Mouse (Mus musculus): ENCODE data around the gene Dbnl. TPM values are rescaled to one million over a fixed set of nuclear protein-coding genes. Genes with fewer than 3 reads are reported as not detected.

Gene Dbnl
- polyA plus RNA-seq, 1 experiment from 2014 or later, result 44.5 TPM

- Histone ChIP-seq H3K36me3 (replicated peaks) (no peaks in the 10 kb centered on the region), H3K27ac (replicated peaks) (no peak overlapping the region), H3K4me3 (replicated peaks) (no peak overlapping the region), H3K9me3 (replicated peaks) (no peaks in the 10 kb centered on the region), H3K27me3 (no peaks in the 10 kb centered on the region), H3K9ac (no peak overlapping the region), H3K4me1 (replicated peaks) (peaks cover 22% of the 10 kb centered on the region), H3K4me2 (no peak overlapping the region)
- 70% methylated on average over 7 of the region's 7 CpGs for whole genome bisulfite sequencing (ENCODE audit: insufficient replicate concordance)
- ATAC-seq (ENCODE audit: insufficient read depth), result no peak
Observed at GRCm38 (mm10) chr11:5840346-5840745, 52.1 kb downstream of the Dbnl start.

- Histone ChIP-seq H3K27me3 (no peaks in the 10 kb centered on the region), H3K27ac (replicated peaks) (no peak overlapping the region), H3K9me3 (replicated peaks) (no peaks in the 10 kb centered on the region), H3K36me3 (replicated peaks) (no peaks in the 10 kb centered on the region), H3K4me3 (replicated peaks) (no peak overlapping the region), H3K9ac (no peak overlapping the region), H3K4me2 (no peak overlapping the region), H3K4me1 (replicated peaks) (peaks cover 14% of the 10 kb centered on the region)
- WGBS (ENCODE audit: insufficient replicate concordance), result 65% methylated on average over 2 of the region's 2 CpGs
- ATAC-seq (ENCODE audit: insufficient read depth), result no peak
Observed at GRCm38 (mm10) chr11:5841751-5842150, 53.5 kb downstream of the Dbnl start.

DNA sequence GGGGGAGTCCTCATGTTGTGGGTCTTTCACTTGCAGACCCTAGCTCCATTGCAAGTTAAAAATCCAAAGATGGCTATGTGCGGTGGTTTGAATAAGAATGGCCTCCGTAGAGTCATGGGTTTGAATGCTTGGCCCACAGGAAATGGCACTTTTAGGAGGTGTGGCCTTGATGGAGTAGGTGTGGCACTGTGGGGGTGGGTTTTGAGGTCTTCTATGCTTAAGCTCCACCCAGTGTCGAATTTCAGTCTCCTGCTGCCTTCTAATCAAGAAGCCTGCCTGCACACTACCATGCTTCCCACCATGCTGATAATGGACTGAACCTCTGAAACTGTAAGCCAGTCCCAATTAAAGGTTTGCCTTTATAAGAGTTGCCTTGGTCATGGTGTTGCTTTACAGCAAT lies 54.8 kb downstream of the Dbnl start:
- H3K4me1 ChIP-seq (replicated peaks), result peaks cover 1% of the 10 kb centered on the region
- H3K9me3 ChIP-seq (replicated peaks), result no peaks in the 10 kb centered on the region
- H3K4me2 ChIP-seq, result no peak overlapping the region
- no peak overlapping the region for H3K27ac ChIP-seq (replicated peaks)
- no peak overlapping the region for H3K9ac ChIP-seq
- no peak for ATAC-seq (ENCODE audit: insufficient read depth)
- H3K4me3 ChIP-seq (replicated peaks), result no peak overlapping the region
- no peaks in the 10 kb centered on the region for H3K36me3 ChIP-seq (replicated peaks)
- WGBS (ENCODE audit: insufficient replicate concordance), result 67% methylated on average over 3 of the region's 3 CpGs
- H3K27me3 ChIP-seq, result no peaks in the 10 kb centered on the region

GRCm38 (mm10) chr11:5846639-5847345 lies 58.5 kb downstream of the Dbnl start:
- WGBS (ENCODE audit: insufficient replicate concordance), result 43% methylated on average over 7 of the region's 7 CpGs
- Histone ChIP-seq H3K4me3 (replicated peaks) (no peak overlapping the region), H3K27me3 (no peaks in the 10 kb centered on the region), H3K36me3 (replicated peaks) (no peaks in the 10 kb centered on the region), H3K9me3 (replicated peaks) (no peaks in the 10 kb centered on the region), H3K27ac (replicated peaks) (no peak overlapping the region), H3K9ac (no peak overlapping the region), H3K4me1 (replicated peaks) (no peaks in the 10 kb centered on the region), H3K4me2 (no peak overlapping the region)
- ATAC-seq (ENCODE audit: insufficient read depth), result no peak

- no peak overlapping the region for H3K27ac ChIP-seq (replicated peaks)
- H3K4me1 ChIP-seq (replicated peaks), result no peaks in the 10 kb centered on the region
- H3K27me3 ChIP-seq, result no peaks in the 10 kb centered on the region
- 56% methylated on average over 6 of the region's 6 CpGs for WGBS (ENCODE audit: insufficient replicate concordance)
- no peak for ATAC-seq (ENCODE audit: insufficient read depth)
- H3K4me3 ChIP-seq (replicated peaks), result no peak overlapping the region
- no peaks in the 10 kb centered on the region for H3K9me3 ChIP-seq (replicated peaks)
- no peaks in the 10 kb centered on the region for H3K36me3 ChIP-seq (replicated peaks)
- no peak overlapping the region for H3K4me2 ChIP-seq
- H3K9ac ChIP-seq, result no peak overlapping the region
Observed at GRCm38 (mm10) chr11:5848741-5849140, 60.5 kb downstream of the Dbnl start.

- no peaks in the 10 kb centered on the region for H3K9me3 ChIP-seq (replicated peaks)
- no peak overlapping the region for H3K9ac ChIP-seq
- H3K36me3 ChIP-seq (replicated peaks), result no peaks in the 10 kb centered on the region
- H3K27me3 ChIP-seq, result no peaks in the 10 kb centered on the region
- H3K4me2 ChIP-seq, result no peak overlapping the region
- H3K27ac ChIP-seq (replicated peaks), result no peak overlapping the region
- WGBS (ENCODE audit: insufficient replicate concordance), result 29% methylated on average over 2 of the region's 2 CpGs
- H3K4me1 ChIP-seq (replicated peaks), result no peaks in the 10 kb centered on the region
- ATAC-seq (ENCODE audit: insufficient read depth), result no peak
- H3K4me3 ChIP-seq (replicated peaks), result no peak overlapping the region
Observed at GRCm38 (mm10) chr11:5849316-5849715, 61.0 kb downstream of the Dbnl start.

DNA sequence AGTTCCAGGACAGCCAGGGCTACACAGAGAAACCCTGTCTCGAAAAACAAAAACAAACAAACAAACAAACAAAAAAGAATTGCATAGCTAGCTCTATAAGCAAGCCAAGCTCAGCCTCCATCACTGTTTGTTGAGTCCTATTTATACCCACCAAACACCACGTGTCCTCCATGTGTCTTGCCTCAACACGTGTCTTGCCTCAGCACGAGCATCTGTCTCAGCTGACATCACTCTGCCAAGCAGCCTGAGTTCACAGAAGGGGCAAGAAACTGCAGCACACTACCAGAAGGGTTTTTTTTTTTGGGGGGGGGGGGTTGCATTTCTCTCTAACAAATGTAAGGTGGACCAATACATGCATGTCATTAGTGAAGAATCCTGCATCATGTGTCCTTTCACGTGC lies 62.2 kb downstream of the Dbnl start:
- WGBS (ENCODE audit: insufficient replicate concordance), result 57% methylated on average over 5 of the region's 5 CpGs
- no peak overlapping the region for H3K4me2 ChIP-seq
- no peak for ATAC-seq (ENCODE audit: insufficient read depth)

More for the DNA sequence above, 62.2 kb downstream of the Dbnl start:
- Histone ChIP-seq H3K27me3 (no peaks in the 10 kb centered on the region), H3K36me3 (replicated peaks) (no peaks in the 10 kb centered on the region), H3K27ac (replicated peaks) (no peak overlapping the region), H3K4me3 (replicated peaks) (no peak overlapping the region), H3K4me1 (replicated peaks) (no peaks in the 10 kb centered on the region), H3K9me3 (replicated peaks) (no peaks in the 10 kb centered on the region), H3K9ac (no peak overlapping the region)

Other genes with a start within 250 kb of the Dbnl start
- gene Ccdc117, start 246.3 kb upstream of the Dbnl start, polyA plus RNA-seq (2015; fragmentation: Nextera tagmentation; extraction: Ambion mirVana), result 8.1 and 8.8 TPM in 2 replicates
- gene Ankrd36, start 218.8 kb upstream of the Dbnl start, polyA plus RNA-seq (2015; fragmentation: Nextera tagmentation; extraction: Ambion mirVana), result 1.0 and 1.2 TPM in 2 replicates
- 88.8 and 90.8 TPM in 2 replicates for gene Mrps24, start 72.8 kb upstream of the Dbnl start, polyA plus RNA-seq (2015; fragmentation: Nextera tagmentation; extraction: Ambion mirVana)
- 8.4 and 8.7 TPM in 2 replicates for gene Urgcp, start 26.1 kb upstream of the Dbnl start, polyA plus RNA-seq (2015; fragmentation: Nextera tagmentation; extraction: Ambion mirVana)
- gene Pgam2, start 15.2 kb downstream of the Dbnl start, polyA plus RNA-seq (2015; fragmentation: Nextera tagmentation; extraction: Ambion mirVana), result 7.5 and 12.4 TPM in 2 replicates
- 1.9 and 2.2 TPM in 2 replicates for gene Polm, start 49.5 kb downstream of the Dbnl start, polyA plus RNA-seq (2015; fragmentation: Nextera tagmentation; extraction: Ambion mirVana)
- gene Aebp1, start 73.5 kb downstream of the Dbnl start, polyA plus RNA-seq (2015; fragmentation: Nextera tagmentation; extraction: Ambion mirVana), result 7.0 and 8.2 TPM in 2 replicates
- gene Pold2, start 89.8 kb downstream of the Dbnl start, polyA plus RNA-seq (2015; fragmentation: Nextera tagmentation; extraction: Ambion mirVana), result 58.8 and 64.0 TPM in 2 replicates
- gene Myl7, start 110.3 kb downstream of the Dbnl start, polyA plus RNA-seq (2015; fragmentation: Nextera tagmentation; extraction: Ambion mirVana), result 4.5 and 5.0 TPM in 2 replicates
- 0.41 and 0.59 TPM in 2 replicates for gene Gck, start 161.6 kb downstream of the Dbnl start, polyA plus RNA-seq (2015; fragmentation: Nextera tagmentation; extraction: Ambion mirVana)
- gene Ykt6, start 167.2 kb downstream of the Dbnl start, polyA plus RNA-seq (2015; fragmentation: Nextera tagmentation; extraction: Ambion mirVana), result 18.8 and 19.7 TPM in 2 replicates

Data from liver, embryonic 15.5 days (tissue).